Mouse (Mus musculus) erythroid progenitor cell, adult 5-6 weeks (primary cell): ENCODE results near the gene Acsbg2. TPM values are rescaled to one million over a fixed set of nuclear protein-coding genes. Genes with fewer than 3 reads are reported as not detected.
A peak's percentile ranks its signal among the peaks of the same experiment; 100 is the strongest.

Experiments used
- ATAC-seq: replicated peaks from 2 replicates; pipeline ENCODE4 v1.8.0; 2016; ENCODE audit warnings: moderate number of reproducible peaks, mild to moderate bottlenecking, moderate TSS enrichment, inconsistent platforms; ENCODE audit not compliant: poor library complexity, low FRiP score, severe bottlenecking
- total RNA-seq, 2 experiments: library from RNA; stranded (forward) in 1 of 2; stranded (reverse) in 1 of 2; fragments of 150-400 nt in 1 of 2; fragments of 186-747, 209-891 nt in 1 of 2; gene quantifications; 2 replicates each; pipeline versions ENCODE4 v1.2.3 to v1.2.4; 2015 to 2017; ENCODE audit warnings: low replicate concordance in 2 of 2

Gene Acsbg2
- total RNA-seq, 2 experiments from 2014 or later, result not detected

- no peak for ATAC-seq
Observed at GRCm38 (mm10) chr17:56874936-56875651, 847 bp upstream of the Acsbg2 start, which contains the start of gene 1700061G19Rik. Gene 1700061G19Rik, plus strand, starts transcription at chr17:56875477.

GRCm38 (mm10) chr17:56872512-56872911, 1.7 kb downstream of the Acsbg2 start:
- no peak for ATAC-seq

- no peak for ATAC-seq
Observed at GRCm38 (mm10) chr17:56871767-56872166, 2.5 kb downstream of the Acsbg2 start.

- no peak for ATAC-seq
Observed at GRCm38 (mm10) chr17:56870287-56870953, 3.8 kb downstream of the Acsbg2 start.

- ATAC-seq, result no peak
Observed at GRCm38 (mm10) chr17:56869481-56869977, 4.7 kb downstream of the Acsbg2 start.

GRCm38 (mm10) chr17:56866071-56866470, 8.2 kb downstream of the Acsbg2 start:
- ATAC-seq, result no peak

GRCm38 (mm10) chr17:56861197-56861596, 13.1 kb downstream of the Acsbg2 start:
- no peak for ATAC-seq

GRCm38 (mm10) chr17:56858922-56859321, 15.3 kb downstream of the Acsbg2 start:
- no peak for ATAC-seq

GRCm38 (mm10) chr17:56858216-56858615, 16.0 kb downstream of the Acsbg2 start:
- ATAC-seq, result peak; percentile 85

- ATAC-seq, result no peak
Observed at GRCm38 (mm10) chr17:56855421-56855820, 18.8 kb downstream of the Acsbg2 start.

- no peak for ATAC-seq
Observed at GRCm38 (mm10) chr17:56851167-56851566, 23.1 kb downstream of the Acsbg2 start.

GRCm38 (mm10) chr17:56849710-56850109, 24.5 kb downstream of the Acsbg2 start:
- no peak for ATAC-seq

- no peak for ATAC-seq
Observed at GRCm38 (mm10) chr17:56848785-56849184, 25.5 kb downstream of the Acsbg2 start.

- ATAC-seq, result no peak
Observed at GRCm38 (mm10) chr17:56843678-56844077, 30.6 kb downstream of the Acsbg2 start.

- ATAC-seq, result no peak
Observed at GRCm38 (mm10) chr17:56842173-56842572, 32.1 kb downstream of the Acsbg2 start.

- ATAC-seq, result no peak
Observed at GRCm38 (mm10) chr17:56840524-56840923, 33.7 kb downstream of the Acsbg2 start.

- ATAC-seq, result no peak
Observed at GRCm38 (mm10) chr17:56836336-56836735, 37.9 kb downstream of the Acsbg2 start.

GRCm38 (mm10) chr17:56833381-56833780, 40.9 kb downstream of the Acsbg2 start:
- ATAC-seq, result no peak

- no peak for ATAC-seq
Observed at GRCm38 (mm10) chr17:56832918-56833317, 41.3 kb downstream of the Acsbg2 start.

- ATAC-seq, result peak; percentile 80
Observed at GRCm38 (mm10) chr17:56831111-56831816, 43.0 kb downstream of the Acsbg2 start.
